Mouse (Mus musculus) embryonic facial prominence, embryonic 12.5 days (tissue): Measurements from ENCODE around the gene 9430015G10Rik. TPM values are rescaled to one million over a fixed set of nuclear protein-coding genes. Genes with fewer than 3 reads are reported as not detected.
A peak's percentile ranks its signal among the peaks of the same experiment; 100 is the strongest.

ENCODE experiments used
- ATAC-seq: fragments of 200-750 bp; cut with Nextera tagmentation; 2 replicates; pipeline ENCODE4 v1.8.0; 2017; ENCODE audit not compliant: insufficient number of reproducible peaks, insufficient read depth, low FRiP score, low TSS enrichment
- H3K27ac ChIP-seq: fragments of 300-500 bp; sonication (generic); 2 replicates; pipeline ENCODE4 v1.5.1; 2016; ENCODE audit warnings: mild to moderate bottlenecking
- H3K27me3 ChIP-seq: fragments of 300-500 bp; sonication (generic); 2 replicates; pipeline ENCODE4 v1.6.1; 2016; ENCODE audit warnings: mild to moderate bottlenecking, moderate library complexity
- H3K36me3 ChIP-seq: fragments of 300-500 bp; sonication (generic); 2 replicates; pipeline ENCODE4 v1.6.1; 2016; ENCODE audit warnings: mild to moderate bottlenecking
- H3K4me1 ChIP-seq: fragments of 300-500 bp; sonication (generic); 2 replicates; pipeline ENCODE4 v1.6.1; 2016
- H3K4me2 ChIP-seq: fragments of 300-500 bp; sonication (generic); replicated peaks from 2 replicates; pipeline ENCODE4 v1.6.1; 2016; ENCODE audit warnings: mild to moderate bottlenecking, moderate library complexity
- H3K4me3 ChIP-seq: fragments of 300-500 bp; sonication (generic); 2 replicates; pipeline ENCODE4 v1.5.1; 2016; ENCODE audit warnings: mild to moderate bottlenecking
- H3K9ac ChIP-seq: fragments of 300-500 bp; sonication (generic); 2 replicates; pipeline ENCODE4 v1.6.1; 2016; ENCODE audit warnings: mild to moderate bottlenecking, moderate library complexity
- H3K9me3 ChIP-seq: fragments of 300-500 bp; sonication (generic); 2 replicates; pipeline ENCODE4 v1.6.1; 2016; ENCODE audit warnings: mild to moderate bottlenecking, moderate library complexity
- WGBS: fragments of 180-500 bp; shearing (Covaris S2); methylation state at CpG from one replicate; pipeline ENCODE4 v1.1.7; 2016; 5-methylcytosine and 5-hydroxymethylcytosine counted together
- polyA plus RNA-seq: library from polyadenylated mRNA; unstranded; fragments of >200 nt; fragmentation: Nextera tagmentation; extraction: Ambion mirVana; gene quantifications from 2 replicates; pipeline ENCODE4 v1.2.1, GENCODE M21; 2016

9430015G10Rik gene
- polyA plus RNA-seq, 1 experiment from 2014 or later, result 55.5 TPM

DNA sequence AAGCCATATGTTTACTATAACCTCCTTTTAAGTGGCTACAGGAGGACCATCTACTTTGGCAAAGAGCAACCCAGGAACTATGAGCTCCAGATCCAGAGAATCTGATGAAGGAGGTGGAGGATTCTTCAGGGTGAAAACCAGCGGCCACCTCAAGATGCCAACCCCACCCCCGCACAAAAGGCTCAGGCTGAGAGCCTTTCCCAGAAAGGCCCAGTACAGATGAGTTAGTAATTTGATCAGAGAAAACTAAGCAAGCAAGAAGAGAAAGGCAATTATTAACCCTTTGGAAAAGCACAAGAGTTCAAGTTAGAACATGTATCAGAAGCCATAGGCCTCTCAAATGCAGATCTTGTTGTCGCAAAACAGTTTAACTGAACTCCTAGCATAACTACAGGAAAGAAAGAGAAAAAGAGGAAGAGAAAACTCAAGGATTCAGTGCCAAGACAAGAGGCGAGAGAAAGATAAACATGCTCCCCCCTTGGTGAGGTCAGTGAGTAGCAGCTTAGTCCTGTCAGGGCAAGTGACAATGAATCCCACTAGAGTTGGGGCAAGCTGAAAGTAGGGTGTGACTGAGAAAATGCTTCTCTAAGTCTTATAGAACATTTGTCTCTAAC lies 27.1 kb upstream of the 9430015G10Rik start:
- H3K4me3 ChIP-seq, result no peak overlapping the region
- WGBS, result 55% methylated on average over 4 of the region's 4 CpGs
- peak overlapping the region; percentile 65; the same call in 1 of the 2 replicates for H3K27ac ChIP-seq
- ATAC-seq, result no peak
- H3K4me1 ChIP-seq, result peaks cover 17% of the 10 kb centered on the region
- no peak overlapping the region for H3K4me2 ChIP-seq
- H3K27me3 ChIP-seq, result peaks cover 5% of the 10 kb centered on the region
- H3K9me3 ChIP-seq, result no peaks in the 10 kb centered on the region
- H3K9ac ChIP-seq, result no peak overlapping the region
- no peaks in the 10 kb centered on the region for H3K36me3 ChIP-seq

DNA sequence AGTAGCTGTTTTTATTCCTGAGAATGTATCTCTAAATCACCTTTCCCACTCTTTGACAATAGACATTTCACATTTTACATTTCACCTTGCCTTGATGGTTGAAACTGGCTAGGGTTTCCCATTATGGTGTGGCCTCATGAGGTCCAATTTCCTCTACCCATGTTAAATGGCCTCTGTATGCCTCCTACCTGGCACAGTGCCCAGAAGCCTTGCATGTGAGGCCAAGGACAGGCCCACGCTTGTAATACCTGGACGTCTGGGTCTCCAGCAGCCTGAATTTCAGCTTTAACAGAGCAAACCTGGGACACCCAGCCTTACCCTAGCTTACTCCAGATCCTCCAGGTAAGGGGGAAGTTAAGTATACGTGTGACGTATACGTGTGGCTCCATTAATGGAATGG lies 26.4 kb upstream of the 9430015G10Rik start:
- no peak overlapping the region for H3K4me3 ChIP-seq
- peaks cover 11% of the 10 kb centered on the region for H3K4me1 ChIP-seq
- no peak overlapping the region for H3K4me2 ChIP-seq
- H3K9me3 ChIP-seq, result no peaks in the 10 kb centered on the region
- H3K9ac ChIP-seq, result no peak overlapping the region
- 63% methylated on average over 5 of the region's 5 CpGs for WGBS
- no peak for ATAC-seq
- no peaks in the 10 kb centered on the region for H3K36me3 ChIP-seq
- no peaks in the 10 kb centered on the region for H3K27me3 ChIP-seq
- H3K27ac ChIP-seq, result 0 out of 2 replicates have a peak overlapping the region, but pooled peaks have one; percentile 54

DNA sequence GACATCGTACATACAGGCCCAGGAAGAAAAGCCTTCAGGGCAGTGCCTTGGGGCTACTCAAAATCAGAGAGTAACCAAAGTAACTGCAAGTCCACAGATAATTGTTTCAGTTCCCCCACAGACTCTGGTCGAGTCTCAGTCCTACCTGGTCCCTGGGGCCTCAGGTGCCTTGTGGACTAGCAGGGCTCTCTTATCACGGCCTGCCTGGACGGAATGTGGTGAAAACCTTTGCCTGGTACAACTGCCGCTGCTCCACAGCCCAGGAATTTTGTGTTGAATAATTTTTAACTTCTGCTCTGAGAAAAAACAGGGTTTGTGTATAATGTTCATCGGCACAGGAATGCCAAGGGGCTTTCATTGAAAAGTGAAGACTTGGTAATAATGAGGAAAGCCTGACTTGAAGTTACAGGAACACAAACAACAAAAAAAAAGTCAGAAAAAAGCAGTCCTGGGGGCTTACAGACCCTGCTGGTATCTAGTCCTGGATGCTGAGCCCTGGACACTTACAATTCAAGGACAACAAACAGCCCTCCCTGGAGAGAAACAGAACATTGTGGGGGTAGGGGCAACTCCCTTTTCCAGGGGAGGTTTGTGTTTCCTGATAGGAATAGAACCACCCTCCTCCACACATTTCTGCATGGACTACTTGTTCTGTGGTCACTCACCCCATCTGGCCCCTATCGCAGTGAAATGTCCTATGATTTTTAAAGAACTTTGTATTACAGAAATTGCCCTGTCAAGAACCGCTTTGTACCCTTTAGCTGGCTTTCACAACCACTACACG lies 25.5 kb upstream of the 9430015G10Rik start:
- Histone ChIP-seq H3K27ac (0 out of 2 replicates have a peak overlapping the region, but pooled peaks have one; percentile 17), H3K9ac (no peak overlapping the region), H3K9me3 (no peaks in the 10 kb centered on the region), H3K27me3 (no peaks in the 10 kb centered on the region), H3K36me3 (no peaks in the 10 kb centered on the region), H3K4me2 (no peak overlapping the region), H3K4me1 (peaks cover 11% of the 10 kb centered on the region), H3K4me3 (no peak overlapping the region)
- 73% methylated on average over 9 of the region's 9 CpGs for WGBS
- no peak for ATAC-seq

DNA sequence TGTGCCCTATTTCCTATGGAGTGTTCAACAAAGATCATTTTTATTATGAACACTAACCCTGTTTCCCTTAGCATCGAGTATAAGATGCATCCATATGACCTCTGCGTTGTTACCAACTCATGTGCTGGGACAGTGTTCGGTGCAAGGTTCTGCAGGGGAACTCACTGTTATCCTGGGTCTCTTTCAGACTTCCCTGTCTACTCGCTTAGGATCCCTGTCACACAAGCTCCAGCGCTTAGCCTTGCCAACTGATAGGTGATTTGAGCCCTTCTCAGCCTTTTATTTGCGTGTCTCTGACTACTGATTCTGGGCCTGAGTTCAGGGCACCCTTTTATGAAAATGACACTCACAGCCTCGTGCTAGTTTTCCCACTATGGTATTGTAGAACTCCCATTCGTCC lies 24.5 kb upstream of the 9430015G10Rik start:
- Histone ChIP-seq H3K27me3 (no peaks in the 10 kb centered on the region), H3K4me1 (peaks cover 11% of the 10 kb centered on the region), H3K27ac (no peak overlapping the region), H3K36me3 (no peaks in the 10 kb centered on the region), H3K9me3 (no peaks in the 10 kb centered on the region), H3K4me3 (no peak overlapping the region), H3K9ac (no peak overlapping the region), H3K4me2 (no peak overlapping the region)
- 88% methylated on average over 8 of the region's 8 CpGs for WGBS
- no peak for ATAC-seq

DNA sequence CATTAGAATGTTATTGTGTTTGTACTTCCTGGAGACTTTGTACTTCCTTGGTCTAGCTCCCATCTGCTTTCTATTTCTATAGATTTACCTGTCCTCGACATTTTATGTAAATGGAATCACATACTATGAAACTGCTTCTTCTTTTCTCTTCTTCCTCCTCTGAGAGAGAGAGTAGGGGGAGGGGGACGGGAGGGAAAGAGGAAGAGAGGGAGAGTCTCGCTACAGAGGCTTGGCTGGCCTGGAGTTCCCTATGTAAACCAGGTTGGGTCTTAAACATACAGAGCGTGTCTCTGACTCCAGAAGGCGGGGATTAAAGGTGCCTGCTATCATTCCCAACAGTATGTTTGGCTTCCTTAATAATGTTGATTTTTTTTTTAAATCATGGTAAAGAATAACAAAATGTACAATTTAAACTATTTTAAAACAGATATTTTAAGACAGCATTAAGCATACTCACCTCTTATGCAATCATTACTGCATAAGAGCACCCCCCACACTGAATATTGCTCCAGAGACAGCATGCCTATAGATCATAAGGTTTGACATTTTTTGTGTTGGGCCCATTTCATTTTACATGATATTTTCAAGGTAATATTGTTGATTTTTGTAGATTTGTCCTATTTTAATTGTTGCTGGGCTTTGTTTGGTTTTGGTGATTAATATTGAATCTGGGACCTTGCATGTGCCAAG lies 22.2 kb upstream of the 9430015G10Rik start:
- H3K27ac ChIP-seq, result no peak overlapping the region
- no peaks in the 10 kb centered on the region for H3K27me3 ChIP-seq
- WGBS, result 30% methylated on average over 5 of the region's 5 CpGs
- H3K4me2 ChIP-seq, result no peak overlapping the region
- no peaks in the 10 kb centered on the region for H3K36me3 ChIP-seq
- no peak overlapping the region for H3K4me3 ChIP-seq
- peaks cover 8% of the 10 kb centered on the region for H3K4me1 ChIP-seq
- no peak overlapping the region for H3K9ac ChIP-seq
- ATAC-seq, result no peak
- H3K9me3 ChIP-seq, result no peaks in the 10 kb centered on the region

DNA sequence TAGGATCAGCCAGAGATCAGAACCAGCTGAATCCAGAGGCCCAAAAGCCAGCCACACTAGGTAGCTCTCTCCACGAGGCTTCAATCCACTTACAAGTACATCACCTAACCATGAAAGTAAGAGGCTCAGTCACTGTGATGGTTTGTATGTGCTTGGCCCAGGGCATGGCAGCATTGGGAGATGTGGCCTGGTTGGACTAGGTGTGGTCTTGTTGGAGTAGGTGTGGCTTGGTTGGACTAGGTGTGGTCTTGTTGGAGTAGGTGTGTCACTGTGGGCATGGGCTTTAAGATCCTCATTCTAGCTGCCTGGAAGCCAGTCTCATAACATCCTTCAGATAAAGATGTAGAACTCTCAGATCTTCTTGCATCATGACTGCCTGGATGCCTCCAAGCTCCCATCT lies 18.5 kb upstream of the 9430015G10Rik start:
- Histone ChIP-seq H3K9ac (no peak overlapping the region), H3K9me3 (no peaks in the 10 kb centered on the region), H3K27ac (no peak overlapping the region), H3K27me3 (no peaks in the 10 kb centered on the region), H3K36me3 (no peaks in the 10 kb centered on the region), H3K4me3 (no peak overlapping the region), H3K4me1 (no peaks in the 10 kb centered on the region), H3K4me2 (no peak overlapping the region)
- WGBS, result 60% methylated on average over 1 of the region's 1 CpGs
- ATAC-seq, result no peak

DNA sequence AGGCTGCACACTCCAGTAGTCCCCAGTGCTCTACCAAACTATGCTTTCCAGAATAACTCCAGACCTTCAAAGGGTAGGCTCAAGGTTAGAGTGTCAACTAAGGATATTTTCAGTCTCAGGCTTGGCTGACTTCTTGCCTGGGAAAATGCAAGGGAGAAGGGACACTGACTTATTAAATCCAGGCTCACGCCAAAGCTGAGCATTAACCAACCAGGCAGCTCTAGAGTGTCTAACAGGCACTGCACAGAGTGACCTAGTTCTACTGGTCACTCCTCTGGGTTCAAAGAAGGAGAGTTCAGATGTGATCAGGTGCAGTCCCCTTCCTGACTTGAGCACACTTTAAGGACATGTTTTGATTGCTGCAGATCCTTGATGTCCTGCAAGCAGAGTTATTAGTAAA lies 17.0 kb upstream of the 9430015G10Rik start:
- H3K4me2 ChIP-seq, result no peak overlapping the region
- no peaks in the 10 kb centered on the region for H3K27me3 ChIP-seq
- no peaks in the 10 kb centered on the region for H3K36me3 ChIP-seq
- H3K9me3 ChIP-seq, result no peaks in the 10 kb centered on the region
- H3K4me3 ChIP-seq, result no peak overlapping the region
- WGBS, result 74% methylated on average over 1 of the region's 1 CpGs
- ATAC-seq, result no peak
- no peaks in the 10 kb centered on the region for H3K4me1 ChIP-seq
- no peak overlapping the region for H3K27ac ChIP-seq
- H3K9ac ChIP-seq, result no peak overlapping the region

DNA sequence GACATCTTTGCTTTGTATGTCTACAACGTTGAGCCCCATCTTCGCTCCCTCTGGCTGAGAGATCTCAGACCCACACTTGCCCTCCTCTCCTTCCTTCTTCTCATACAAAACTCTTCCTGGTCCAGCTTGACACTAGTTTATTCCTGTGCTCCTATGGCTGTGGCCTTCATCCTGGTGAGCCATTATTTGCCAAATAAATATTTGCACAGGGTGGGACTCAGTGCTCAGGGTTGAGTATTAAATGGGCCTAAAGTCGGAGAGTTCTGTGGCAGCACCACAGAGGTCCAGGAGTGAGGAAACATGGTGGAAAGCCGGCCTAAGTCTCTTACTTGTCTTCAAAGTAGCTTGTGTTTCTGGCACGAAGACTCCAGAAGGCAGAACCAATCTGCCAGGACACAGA lies 16.0 kb upstream of the 9430015G10Rik start:
- H3K36me3 ChIP-seq, result no peaks in the 10 kb centered on the region
- 82% methylated on average over 5 of the region's 5 CpGs for WGBS

DNA sequence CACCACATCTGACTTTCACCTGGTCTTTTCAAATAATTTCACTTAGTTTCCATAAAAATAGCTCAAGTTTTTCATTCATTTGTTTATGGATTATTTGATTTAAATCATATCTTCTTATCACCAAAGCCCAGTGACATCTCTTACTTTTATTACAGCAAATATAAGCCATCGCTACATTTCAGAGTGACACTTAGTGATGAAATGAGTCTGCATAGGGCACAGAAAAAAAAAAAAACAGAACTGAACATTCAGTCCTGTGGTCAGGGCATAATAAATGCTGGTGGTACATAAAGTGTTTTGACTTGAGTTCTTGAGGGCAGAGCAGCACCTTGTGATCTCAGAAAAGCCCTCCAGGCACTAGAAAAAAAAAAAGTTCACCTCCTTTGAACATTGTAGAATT lies 13.6 kb upstream of the 9430015G10Rik start:
- H3K9me3 ChIP-seq, result no peaks in the 10 kb centered on the region
- no peak overlapping the region for H3K9ac ChIP-seq
- H3K27ac ChIP-seq, result no peak overlapping the region
- no peak overlapping the region for H3K4me2 ChIP-seq
- H3K36me3 ChIP-seq, result no peaks in the 10 kb centered on the region
- WGBS, result 90% methylated on average over 1 of the region's 1 CpGs
- no peak overlapping the region for H3K4me3 ChIP-seq
- ATAC-seq, result no peak
- H3K4me1 ChIP-seq, result no peaks in the 10 kb centered on the region
- no peaks in the 10 kb centered on the region for H3K27me3 ChIP-seq

More for the DNA sequence above, 16.0 kb upstream of the 9430015G10Rik start:
- no peaks in the 10 kb centered on the region for H3K27me3 ChIP-seq
- no peak overlapping the region for H3K4me2 ChIP-seq
- H3K4me3 ChIP-seq, result no peak overlapping the region
- H3K9ac ChIP-seq, result no peak overlapping the region
- no peaks in the 10 kb centered on the region for H3K9me3 ChIP-seq
- no peak for ATAC-seq
- H3K4me1 ChIP-seq, result no peaks in the 10 kb centered on the region
- H3K27ac ChIP-seq, result no peak overlapping the region

DNA sequence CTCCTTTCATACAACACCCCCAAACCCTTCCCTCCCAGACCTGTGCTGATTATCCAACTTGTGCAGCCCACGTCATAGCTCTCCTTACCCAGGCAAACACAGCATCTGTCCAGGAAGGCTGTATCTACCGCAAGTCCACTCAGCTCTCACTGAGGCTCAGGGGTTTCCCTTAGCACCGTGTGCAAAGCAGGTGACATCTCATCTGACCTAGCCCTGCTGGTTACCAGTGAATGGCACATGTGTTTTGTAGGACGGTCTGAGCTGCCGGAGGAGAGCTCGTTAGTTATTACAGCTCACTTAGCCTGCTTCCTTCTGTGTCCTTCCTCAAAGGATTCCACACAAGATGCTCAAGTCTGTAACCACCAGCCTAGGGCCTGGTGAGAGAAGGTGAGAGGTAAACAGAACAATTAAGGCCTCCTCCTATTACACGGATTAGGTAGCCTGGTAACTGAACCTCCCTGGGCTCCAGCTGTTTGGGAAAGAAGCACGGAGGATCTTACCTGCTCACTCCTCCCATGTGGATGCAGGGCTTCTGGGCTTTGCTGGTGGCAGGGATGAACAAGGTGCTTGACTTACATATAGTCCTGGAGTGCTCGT lies 11.9 kb upstream of the 9430015G10Rik start:
- H3K4me1 ChIP-seq, result no peaks in the 10 kb centered on the region
- H3K36me3 ChIP-seq, result no peaks in the 10 kb centered on the region
- no peak overlapping the region for H3K4me3 ChIP-seq
- H3K9ac ChIP-seq, result no peak overlapping the region
- no peaks in the 10 kb centered on the region for H3K27me3 ChIP-seq
- ATAC-seq, result peak; percentile 52; the same call in 1 of the 2 replicates
- WGBS, result 45% methylated on average over 9 of the region's 9 CpGs
- no peak overlapping the region for H3K27ac ChIP-seq
- no peaks in the 10 kb centered on the region for H3K9me3 ChIP-seq
- H3K4me2 ChIP-seq, result no peak overlapping the region

DNA sequence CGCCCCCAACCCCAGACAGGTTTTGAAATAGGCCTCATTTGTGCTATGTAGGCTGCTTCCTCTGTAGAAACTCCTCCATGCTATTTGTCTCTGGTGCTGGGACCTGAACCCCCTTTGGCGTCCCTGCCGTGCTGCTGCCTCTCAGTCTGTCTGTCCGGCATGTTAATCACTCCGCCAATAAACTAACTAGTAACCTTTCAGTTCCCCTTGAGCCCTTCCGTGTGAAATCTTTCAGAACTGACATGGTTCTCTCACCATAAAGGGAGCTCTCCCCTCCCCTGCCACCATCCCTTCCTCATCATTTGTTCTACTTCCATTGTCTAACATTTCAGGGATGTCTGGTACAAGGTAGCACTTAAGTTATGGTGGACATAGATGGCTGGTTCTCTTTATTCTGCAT lies 10.4 kb upstream of the 9430015G10Rik start:
- Histone ChIP-seq H3K4me3 (no peak overlapping the region), H3K36me3 (no peaks in the 10 kb centered on the region), H3K27ac (no peak overlapping the region), H3K4me2 (no peak overlapping the region), H3K4me1 (no peaks in the 10 kb centered on the region), H3K27me3 (no peaks in the 10 kb centered on the region), H3K9ac (no peak overlapping the region), H3K9me3 (no peaks in the 10 kb centered on the region)
- ATAC-seq, result no peak
- WGBS, result 70% methylated on average over 6 of the region's 6 CpGs
